Mouse (Mus musculus): Measurements from ENCODE around the gene B4galt5. TPM values are rescaled to one million over a fixed set of nuclear protein-coding genes. Genes with fewer than 3 reads are reported as not detected.

Gene B4galt5
- polyA plus RNA-seq, 1 experiment, result 70.0 TPM

GRCm38 (mm10) chr2:167326582-167326981, 22.4 kb downstream of the B4galt5 start:
- Histone ChIP-seq H3K4me2 (ENCODE audit: low read depth) (no peak overlapping the region), H3K27me3 (ENCODE audit: control insufficient read depth, insufficient read depth, insufficient read length) (no peaks in the 10 kb centered on the region), H3K79me2 (ENCODE audit: control insufficient read depth, insufficient read depth) (peaks cover 90% of the 10 kb centered on the region), H3ac (ENCODE audit: control insufficient read depth, insufficient read length) (no peak overlapping the region), H3K4me3 (no peak overlapping the region), H3K36me3 (ENCODE audit: control insufficient read depth, insufficient read depth) (no peaks in the 10 kb centered on the region)
- TF ChIP-seq POLR2AphosphoS2 (IDR thresholded peaks at IDR 0.05; ENCODE audit: insufficient read length, low read depth), result no peak
- TF ChIP-seq REST (IDR thresholded peaks at IDR 0.05; ENCODE audit: insufficient read depth, insufficient read length), result no peak
- no peak for TF ChIP-seq USF1 (IDR thresholded peaks at IDR 0.05; ENCODE audit: low read depth)
- TF ChIP-seq SRF (IDR thresholded peaks at IDR 0.05; ENCODE audit: control insufficient read depth, insufficient read length, low read depth), result no peak
- no peak for TF ChIP-seq CEBPB (IDR thresholded peaks at IDR 0.05; ENCODE audit: insufficient read depth, poor library complexity, severe bottlenecking)
- no peak for TF ChIP-seq POLR2A (IDR thresholded peaks at IDR 0.05; ENCODE audit: insufficient read length, low read depth)
- no peak for TF ChIP-seq TCF12 (IDR thresholded peaks at IDR 0.05; ENCODE audit: insufficient read depth, poor library complexity, severe bottlenecking)
- no peak for TF ChIP-seq MYOD1 (IDR thresholded peaks at IDR 0.05; ENCODE audit: control insufficient read depth in 1 of 3, insufficient read length in 2 of 3, low read depth in 2 of 3)
- TF ChIP-seq E2F4 (IDR thresholded peaks at IDR 0.05; ENCODE audit: insufficient read depth), result no peak
- no peak for TF ChIP-seq MAX (IDR thresholded peaks at IDR 0.05; ENCODE audit: low read depth)
- no peak for TF ChIP-seq MYOG (IDR thresholded peaks at IDR 0.05; ENCODE audit: control insufficient read depth in 1 of 3, insufficient read depth in 1 of 3, insufficient read length in 2 of 3, low read depth in 2 of 3)
- TF ChIP-seq TCF3 (IDR thresholded peaks at IDR 0.05; ENCODE audit: insufficient read length, low read depth), result no peak

- H3K4me2 ChIP-seq (ENCODE audit: low read depth), result no peak overlapping the region
- H3K27me3 ChIP-seq (ENCODE audit: control insufficient read depth, insufficient read depth, insufficient read length), result no peaks in the 10 kb centered on the region
- H3K36me3 ChIP-seq (ENCODE audit: control insufficient read depth, insufficient read depth), result no peaks in the 10 kb centered on the region
- H3ac ChIP-seq (ENCODE audit: control insufficient read depth, insufficient read length), result no peak overlapping the region
- TF ChIP-seq REST (IDR thresholded peaks at IDR 0.05; ENCODE audit: insufficient read depth, insufficient read length) (no peak), USF1 (IDR thresholded peaks at IDR 0.05; ENCODE audit: low read depth) (no peak), TCF12 (IDR thresholded peaks at IDR 0.05; ENCODE audit: insufficient read depth, poor library complexity, severe bottlenecking) (no peak), E2F4 (IDR thresholded peaks at IDR 0.05; ENCODE audit: insufficient read depth) (no peak), MYOG (IDR thresholded peaks at IDR 0.05; ENCODE audit: control insufficient read depth in 1 of 3, insufficient read depth in 1 of 3, insufficient read length in 2 of 3, low read depth in 2 of 3) (no peak), CEBPB (IDR thresholded peaks at IDR 0.05; ENCODE audit: insufficient read depth, poor library complexity, severe bottlenecking) (no peak), SRF (IDR thresholded peaks at IDR 0.05; ENCODE audit: control insufficient read depth, insufficient read length, low read depth) (no peak), MYOD1 (IDR thresholded peaks at IDR 0.05; ENCODE audit: control insufficient read depth in 1 of 3, insufficient read length in 2 of 3, low read depth in 2 of 3) (no peak), MAX (IDR thresholded peaks at IDR 0.05; ENCODE audit: low read depth) (no peak), POLR2AphosphoS2 (IDR thresholded peaks at IDR 0.05; ENCODE audit: insufficient read length, low read depth) (no peak), TCF3 (IDR thresholded peaks at IDR 0.05; ENCODE audit: insufficient read length, low read depth) (no peak), POLR2A (IDR thresholded peaks at IDR 0.05; ENCODE audit: insufficient read length, low read depth) (no peak)
- no peak overlapping the region for H3K4me3 ChIP-seq
- peaks cover 97% of the 10 kb centered on the region for H3K79me2 ChIP-seq (ENCODE audit: control insufficient read depth, insufficient read depth)
Measured at GRCm38 (mm10) chr2:167324151-167324930, 24.6 kb downstream of the B4galt5 start.

- Histone ChIP-seq H3ac (ENCODE audit: control insufficient read depth, insufficient read length) (no peak overlapping the region), H3K4me3 (no peak overlapping the region), H3K27me3 (ENCODE audit: control insufficient read depth, insufficient read depth, insufficient read length) (no peaks in the 10 kb centered on the region), H3K4me2 (ENCODE audit: low read depth) (no peak overlapping the region), H3K79me2 (ENCODE audit: control insufficient read depth, insufficient read depth) (peaks cover 92% of the 10 kb centered on the region), H3K36me3 (ENCODE audit: control insufficient read depth, insufficient read depth) (no peaks in the 10 kb centered on the region)
- TF ChIP-seq POLR2AphosphoS2 (IDR thresholded peaks at IDR 0.05; ENCODE audit: insufficient read length, low read depth), result no peak
- no peak for TF ChIP-seq REST (IDR thresholded peaks at IDR 0.05; ENCODE audit: insufficient read depth, insufficient read length)
- TF ChIP-seq CEBPB (IDR thresholded peaks at IDR 0.05; ENCODE audit: insufficient read depth, poor library complexity, severe bottlenecking), result no peak
- TF ChIP-seq POLR2A (IDR thresholded peaks at IDR 0.05; ENCODE audit: insufficient read length, low read depth), result no peak
- no peak for TF ChIP-seq TCF3 (IDR thresholded peaks at IDR 0.05; ENCODE audit: insufficient read length, low read depth)
- no peak for TF ChIP-seq E2F4 (IDR thresholded peaks at IDR 0.05; ENCODE audit: insufficient read depth)
- TF ChIP-seq USF1 (IDR thresholded peaks at IDR 0.05; ENCODE audit: low read depth), result no peak
- no peak for TF ChIP-seq MAX (IDR thresholded peaks at IDR 0.05; ENCODE audit: low read depth)
- TF ChIP-seq MYOG (IDR thresholded peaks at IDR 0.05; ENCODE audit: control insufficient read depth in 1 of 3, insufficient read depth in 1 of 3, insufficient read length in 2 of 3, low read depth in 2 of 3), result no peak
- no peak for TF ChIP-seq MYOD1 (IDR thresholded peaks at IDR 0.05; ENCODE audit: control insufficient read depth in 1 of 3, insufficient read length in 2 of 3, low read depth in 2 of 3)
- TF ChIP-seq TCF12 (IDR thresholded peaks at IDR 0.05; ENCODE audit: insufficient read depth, poor library complexity, severe bottlenecking), result no peak
- no peak for TF ChIP-seq SRF (IDR thresholded peaks at IDR 0.05; ENCODE audit: control insufficient read depth, insufficient read length, low read depth)
Measured at GRCm38 (mm10) chr2:167323116-167323515, 25.9 kb downstream of the B4galt5 start.

GRCm38 (mm10) chr2:167321372-167321771, 27.6 kb downstream of the B4galt5 start:
- Histone ChIP-seq H3K27me3 (ENCODE audit: control insufficient read depth, insufficient read depth, insufficient read length) (no peaks in the 10 kb centered on the region), H3K79me2 (ENCODE audit: control insufficient read depth, insufficient read depth) (peaks cover 77% of the 10 kb centered on the region), H3K36me3 (ENCODE audit: control insufficient read depth, insufficient read depth) (no peaks in the 10 kb centered on the region), H3K4me3 (no peak overlapping the region), H3ac (ENCODE audit: control insufficient read depth, insufficient read length) (no peak overlapping the region), H3K4me2 (ENCODE audit: low read depth) (no peak overlapping the region)
- TF ChIP-seq MYOG (IDR thresholded peaks at IDR 0.05; ENCODE audit: control insufficient read depth in 1 of 3, insufficient read depth in 1 of 3, insufficient read length in 2 of 3, low read depth in 2 of 3) (no peak), USF1 (IDR thresholded peaks at IDR 0.05; ENCODE audit: low read depth) (no peak)

Data from myocyte (in vitro differentiated cells).